Mouse (Mus musculus) v-Abl transformed pro-B cells (cell line): ENCODE data around the gene Cenpm.

Experiments
- in situ Hi-C, 2 experiments: fragments of 400-800 bp; cut with MboI; formaldehyde crosslinking; loops; one replicate each; pipeline ENCODE4 v1.15.1; 2025; ENCODE audit not compliant: unreplicated experiment in 2 of 2

Gene Cenpm

GRCm38 (mm10) chr15:82244115-82244804 is at the start of gene Cenpm:
TSS of gene Cenpm (minus strand) at chr15:82244748.
- in situ Hi-C loops, result no loop called here

- in situ Hi-C loops, result loop anchor here (25.0 kb wide), 3 partner anchors 493 to 1768 kb away; partner anchors contain the start of genes Nfam1 (in 2 of the 2), Cyp2d26 (in 1 of the 2) and Efcab6 (in 1 of the 2)
These were observed 49.5 kb upstream of the Cenpm start for GRCm38 (mm10) chr15:82294059-82294458.

GRCm38 (mm10) chr15:82293271-82293711 is 48.7 kb upstream of the Cenpm start:
- in situ Hi-C loops, result loop anchor here (25.0 kb wide), 3 partner anchors 494 to 1769 kb away; partner anchors contain the start of genes Nfam1 (in 2 of the 2), Cyp2d26 (in 1 of the 2) and Efcab6 (in 1 of the 2)

- in situ Hi-C loops, result loop anchor here (25.0 kb wide), 3 partner anchors 494 to 1769 kb away; partner anchors contain the start of genes Nfam1 (in 2 of the 2), Cyp2d26 (in 1 of the 2) and Efcab6 (in 1 of the 2)
These were observed 48.3 kb upstream of the Cenpm start for GRCm38 (mm10) chr15:82292851-82293250.

- in situ Hi-C loops, result loop anchor here (25.0 kb wide), 3 partner anchors 497 to 1772 kb away; partner anchors contain the start of genes Nfam1 (in 2 of the 2), Cyp2d26 (in 1 of the 2) and Efcab6 (in 1 of the 2)
These were observed 45.7 kb upstream of the Cenpm start for GRCm38 (mm10) chr15:82290252-82290651.

- in situ Hi-C loops, result loop anchor here (25.0 kb wide), 3 partner anchors 501 to 1776 kb away; partner anchors contain the start of genes Nfam1 (in 2 of the 2), Cyp2d26 (in 1 of the 2) and Efcab6 (in 1 of the 2)
These were observed 41.6 kb upstream of the Cenpm start for GRCm38 (mm10) chr15:82286157-82286556.

GRCm38 (mm10) chr15:82280638-82281037 is 36.1 kb upstream of the Cenpm start:
- in situ Hi-C loops, result loop anchor here (25.0 kb wide), 3 partner anchors 507 to 1782 kb away; partner anchors contain the start of genes Nfam1 (in 2 of the 2), Cyp2d26 (in 1 of the 2) and Efcab6 (in 1 of the 2)

- in situ Hi-C loops, result loop anchor here (10.0 to 25.0 kb wide), 5 partner anchors 510 to 1785 kb away; partner anchors contain the start of genes Nfam1 (in 2 of the 2), Cyp2d26 (in 1 of the 2), Efcab6 (in 1 of the 2) and Ttll1 (in 1 of the 2)
These were observed 33.0 kb upstream of the Cenpm start for GRCm38 (mm10) chr15:82277591-82277990.

- in situ Hi-C loops, result loop anchor here (10.0 to 25.0 kb wide), 6 partner anchors 512 to 1787 kb away; partner anchors contain the start of genes Nfam1 (in 2 of the 2), Ttll1 (in 2 of the 2), Cyp2d26 (in 1 of the 2) and Efcab6 (in 1 of the 2)
These were observed 30.7 kb upstream of the Cenpm start for GRCm38 (mm10) chr15:82274927-82275901.

- in situ Hi-C loops, result loop anchor here (10.0 to 25.0 kb wide), 3 partner anchors 650 to 1240 kb away; partner anchors contain the start of gene Ttll1 (in 2 of the 2)
These were observed 30.0 kb upstream of the Cenpm start, which contains the start of gene Sept3 for GRCm38 (mm10) chr15:82274593-82274926. TSS of gene Sept3 (plus strand) at chr15:82274893.

GRCm38 (mm10) chr15:82272295-82272694 is 27.7 kb upstream of the Cenpm start:
- in situ Hi-C loops, result loop anchor here (10.0 to 25.0 kb wide), 3 partner anchors 653 to 1243 kb away; partner anchors contain the start of gene Ttll1 (in 2 of the 2)

GRCm38 (mm10) chr15:82271201-82271600 is 26.7 kb upstream of the Cenpm start:
- in situ Hi-C loops, result loop anchor here (10.0 to 25.0 kb wide), 3 partner anchors 654 to 1244 kb away; partner anchors contain the start of gene Ttll1 (in 2 of the 2)

GRCm38 (mm10) chr15:82268783-82269182 is 24.2 kb upstream of the Cenpm start:
- in situ Hi-C loops, result loop anchor here (10.0 to 25.0 kb wide), 3 partner anchors 536 to 1244 kb away; partner anchors contain the start of gene Ttll1 (in 1 of the 2)

- in situ Hi-C loops, result loop anchor here (10.0 to 25.0 kb wide), 3 partner anchors 537 to 1244 kb away; partner anchors contain the start of gene Ttll1 (in 1 of the 2)
These were observed 23.6 kb upstream of the Cenpm start for GRCm38 (mm10) chr15:82268185-82268584.

- in situ Hi-C loops, result loop anchor here (10.0 to 25.0 kb wide), 3 partner anchors 538 to 1246 kb away; partner anchors contain the start of gene Ttll1 (in 1 of the 2)
These were observed 21.8 kb upstream of the Cenpm start for GRCm38 (mm10) chr15:82266356-82266755.

- in situ Hi-C loops, result loop anchor here in 1 of 2 experiments (25.0 kb wide), 1 partner anchor 1253 kb away; the partner anchor contains the start of gene Ttll1
These were observed 15.0 kb upstream of the Cenpm start for GRCm38 (mm10) chr15:82259510-82259909.

- in situ Hi-C loops, result loop anchor here in 1 of 2 experiments (25.0 kb wide), 1 partner anchor 1256 kb away; the partner anchor contains the start of gene Ttll1
These were observed 11.4 kb upstream of the Cenpm start for GRCm38 (mm10) chr15:82255944-82256383.

GRCm38 (mm10) chr15:82255248-82255647 is 10.7 kb upstream of the Cenpm start:
- in situ Hi-C loops, result loop anchor here in 1 of 2 experiments (25.0 kb wide), 1 partner anchor 1257 kb away; the partner anchor contains the start of gene Ttll1

GRCm38 (mm10) chr15:82252097-82252496 is 7.5 kb upstream of the Cenpm start, which contains the start of gene 1500009C09Rik:
TSS of gene 1500009C09Rik (plus strand) at chr15:82252397.
- in situ Hi-C loops, result loop anchor here in 1 of 2 experiments (25.0 kb wide), 1 partner anchor 1260 kb away; the partner anchor contains the start of gene Ttll1
